ENCODE assay signal across 14 mouse cellular contexts in genomic region chr2:68568361-68568760, GRCm38 (mm10). TPM values are rescaled to one million over a fixed set of nuclear protein-coding genes. Genes with fewer than 3 reads are reported as not detected.
DNase-seq lines count a peak whose midpoint lies in the region; ATAC-seq lines count a peak whose summit lies in the region.
"Had no signal": no experiment of that assay in that cellular context is flagged by ENCODE, and none has a peak within 500 bp of the region (broad histone marks: within the 10 kb centered on the region; RNA-seq: fewer than 3 reads in every experiment).

No protein-coding gene starts in this region.

- no peak for ATAC-seq in cerebellum, adult (ENCODE audit: insufficient number of reproducible peaks, low FRiP score, low TSS enrichment)

- intact Hi-C loops in heart, postnatal 10 days (cut with DNase I) = loop anchor here (10.0 kb wide), 1 partner anchor 204 kb away; no protein-coding TSS in a partner anchor

- H3K27ac ChIP-seq in embryonic facial prominence, embryonic 10.5 days (replicated peaks) = no peak overlapping the region
- H3K27ac ChIP-seq: hindbrain, embryonic 15.5 days had no signal

- no peaks in the 10 kb centered on the region for H3K36me3 ChIP-seq in embryonic facial prominence, embryonic 10.5 days (replicated peaks)
- H3K36me3 ChIP-seq: hindbrain, embryonic 15.5 days had no signal

- peak; percentile 3 for DNase-seq in cerebellum, adult 11 months
- peak; percentile 53 to 60 for DNase-seq in right cerebral cortex, postnatal 10 days (ENCODE audit: low spot score in 2 of 2)
- no peak for DNase-seq in right cerebral cortex, adult 2 months (ENCODE audit: low spot score in 2 of 2)
- peak; percentile 87 for DNase-seq in heart, postnatal 10 days
- DNase-seq in testis, postnatal 14 days (ENCODE audit: low spot score) = peak; percentile 32
- DNase-seq in neural tube, embryonic 10.5 days (ENCODE audit: extremely low spot score, low spot score) = no peak
- no peak for DNase-seq in embryonic facial prominence, embryonic 10.5 days (ENCODE audit: low spot score)

- WGBS in embryonic facial prominence, embryonic 10.5 days = 92% methylated on average over 15 of the region's 15 CpGs

- H3K9me3 ChIP-seq in embryonic facial prominence, embryonic 10.5 days = no peaks in the 10 kb centered on the region
- H3K9me3 ChIP-seq: hindbrain, embryonic 15.5 days had no signal

- no peaks in the 10 kb centered on the region for H3K27me3 ChIP-seq in embryonic facial prominence, embryonic 10.5 days (replicated peaks; ENCODE audit: low read depth, poor library complexity, severe bottlenecking)
- H3K27me3 ChIP-seq: hindbrain, embryonic 15.5 days had no signal

- no peaks in the 10 kb centered on the region for H3K4me1 ChIP-seq in embryonic facial prominence, embryonic 10.5 days
- H3K4me1 ChIP-seq: hindbrain, embryonic 15.5 days had no signal

- no peak overlapping the region for H3K4me3 ChIP-seq in embryonic facial prominence, embryonic 10.5 days
- H3K4me3 ChIP-seq: hindbrain, embryonic 15.5 days had no signal

RNA-seq across cellular contexts. Expression of gene 4933409G03Rik, which starts 13.9 kb away (rescaled TPM):
- total RNA-seq in heart, postnatal 10 days (2021) = not detected
- not detected in 2 replicates for polyA plus RNA-seq in embryonic facial prominence, embryonic 10.5 days (2016; fragmentation: Nextera tagmentation; extraction: Ambion mirVana)
- total RNA-seq: adrenal gland, postnatal 4 days; MEL had no signal
- polyA plus RNA-seq: hindbrain, embryonic 15.5 days; liver, embryonic 11.5 days; neural tube, embryonic 11.5 days; urinary bladder, adult 2 months had no signal

Comparison
In these comparisons a context has a peak if more than half of its experiments do, and no peak if none do; other contexts are left out.
1. DNase-seq: peak in cerebellum, adult 11 months (single experiment), right cerebral cortex, postnatal 10 days (2 of 2), heart, postnatal 10 days (2 of 2) and testis, postnatal 14 days (single experiment); none in right cerebral cortex, adult 2 months (0 of 2), neural tube, embryonic 10.5 days (single experiment) and embryonic facial prominence, embryonic 10.5 days (single experiment).